Mouse (Mus musculus) forelimb bud, embryonic 11.5 days (tissue): ENCODE results near the gene Ndufaf8.

Source experiments
- DNase-seq: peaks from one replicate; pipeline ENCODE4 v3.0.0-alpha.2; 2012; ENCODE audit warnings: low read depth, low spot score

Ndufaf8 gene

DNA sequence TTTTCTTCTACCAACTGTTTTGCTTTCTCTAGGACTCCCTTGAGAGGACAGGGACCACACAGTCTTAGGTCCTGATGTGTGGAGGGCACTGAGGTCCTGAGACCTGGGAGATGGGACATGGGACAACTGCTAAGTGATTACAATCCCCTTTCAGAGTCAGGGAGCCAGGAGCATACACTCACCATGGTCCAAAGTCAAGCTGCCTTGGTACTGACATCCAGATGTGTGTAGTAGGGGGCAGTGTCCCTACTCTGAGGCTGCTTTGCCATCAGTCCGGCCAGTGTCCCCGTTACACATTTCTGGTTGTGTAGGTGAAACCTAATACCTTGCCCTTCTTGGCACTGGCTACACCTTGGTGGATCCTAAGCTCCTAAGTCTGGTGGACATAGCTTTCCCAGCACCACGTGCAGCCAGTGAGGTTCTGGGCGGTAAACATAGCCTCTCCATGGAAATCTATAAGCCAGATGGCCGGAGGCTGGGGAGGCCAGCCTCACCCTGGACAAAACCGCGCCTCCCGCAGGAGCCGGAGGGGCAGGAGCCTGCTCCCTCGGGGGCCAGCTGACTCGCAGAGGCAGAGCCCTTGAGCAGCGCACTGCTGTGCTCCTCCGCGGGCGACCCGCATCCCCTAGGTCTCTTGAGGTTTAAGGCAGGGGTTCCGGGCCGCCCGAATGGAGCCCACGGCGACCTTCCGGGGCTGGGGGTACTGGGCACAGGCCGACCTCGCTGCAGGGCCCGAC, 12.7 kb upstream of the Ndufaf8 start:
- no peak for DNase-seq

DNA sequence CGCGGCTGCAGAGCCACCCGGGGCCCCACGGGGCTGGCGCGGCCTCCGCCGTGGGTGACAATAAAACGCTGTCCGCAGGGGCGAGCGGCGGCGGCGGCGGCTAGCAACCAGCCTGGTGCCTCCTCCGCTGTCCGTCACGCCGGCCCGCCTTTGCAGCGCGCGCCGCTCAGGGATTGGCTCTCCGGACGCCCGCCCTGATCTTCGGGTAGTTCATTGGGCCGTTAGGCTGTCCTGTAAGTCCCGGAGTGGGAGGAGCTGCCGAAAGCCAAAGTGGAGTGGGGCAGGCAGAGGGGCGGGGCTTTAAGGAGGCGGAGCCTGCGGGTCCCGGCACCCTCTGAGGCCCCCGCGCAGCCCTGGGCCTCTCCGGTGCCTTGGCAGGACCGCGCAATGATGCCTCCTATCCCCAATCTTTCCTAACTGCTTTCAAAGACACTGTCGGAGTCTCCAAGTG, 12.0 kb upstream of the Ndufaf8 start, which contains the start of gene Cep131:
Gene Cep131, minus strand, starts transcription at position 126 of the 451 bp plus-strand sequence.
- peak; percentile 96 for DNase-seq

DNA sequence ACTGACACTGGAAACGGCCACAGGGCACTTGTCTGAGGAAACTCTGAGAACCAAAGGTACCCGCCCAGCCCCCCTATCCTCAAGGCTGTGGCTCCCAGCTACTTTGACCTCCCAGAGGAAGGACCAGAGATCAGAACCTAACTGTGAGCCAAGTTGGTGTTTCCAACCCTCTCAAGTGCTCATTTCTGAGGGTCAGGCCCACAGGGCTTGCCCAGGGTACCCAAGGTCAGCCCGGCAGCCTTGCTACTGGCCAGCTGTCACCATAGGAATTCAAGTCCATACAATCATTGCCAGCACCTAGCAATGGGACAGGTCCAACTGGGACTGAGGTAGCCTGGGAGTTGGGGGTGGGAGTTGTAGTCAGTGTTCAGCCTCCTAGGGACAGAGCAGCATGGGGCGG, 8.1 kb upstream of the Ndufaf8 start:
- no peak for DNase-seq

DNA sequence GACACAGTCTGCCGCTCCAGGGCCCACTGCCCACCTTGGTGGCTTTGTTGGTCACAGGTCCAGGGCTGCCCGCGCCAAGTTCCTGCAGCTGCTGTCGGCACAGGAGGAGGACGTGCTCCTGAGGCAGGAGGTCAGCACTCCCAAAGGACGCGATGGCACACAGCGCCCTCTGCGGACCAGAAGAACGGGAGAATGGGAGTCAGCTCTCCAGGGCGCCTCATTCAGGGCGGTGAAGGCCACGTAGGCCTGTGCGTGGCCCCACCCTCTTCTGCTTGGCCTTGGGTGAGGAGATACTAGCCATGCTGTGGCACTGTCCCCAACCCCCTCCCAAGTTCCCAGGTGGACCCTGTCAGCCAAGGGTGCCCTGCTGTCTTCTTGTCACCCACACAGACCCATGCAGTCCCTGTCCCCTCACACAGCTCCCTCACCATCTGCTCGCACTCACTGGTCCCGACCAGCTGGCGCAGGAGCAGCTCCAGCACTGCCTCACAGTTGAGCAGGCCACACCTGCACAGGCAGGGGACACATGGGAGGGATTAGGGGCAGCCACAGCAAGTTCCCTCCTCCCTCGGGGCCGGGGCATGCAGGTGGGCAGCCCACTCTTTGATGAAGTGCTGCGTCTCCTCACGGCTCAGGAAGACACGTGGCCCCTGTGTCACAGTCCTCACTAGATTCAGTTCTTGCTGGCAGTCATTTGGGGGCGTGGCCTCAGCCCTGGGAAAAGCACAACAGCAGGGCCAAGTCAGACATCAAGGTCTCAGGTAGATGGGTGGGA, 5.7 kb upstream of the Ndufaf8 start:
- no peak for DNase-seq

DNA sequence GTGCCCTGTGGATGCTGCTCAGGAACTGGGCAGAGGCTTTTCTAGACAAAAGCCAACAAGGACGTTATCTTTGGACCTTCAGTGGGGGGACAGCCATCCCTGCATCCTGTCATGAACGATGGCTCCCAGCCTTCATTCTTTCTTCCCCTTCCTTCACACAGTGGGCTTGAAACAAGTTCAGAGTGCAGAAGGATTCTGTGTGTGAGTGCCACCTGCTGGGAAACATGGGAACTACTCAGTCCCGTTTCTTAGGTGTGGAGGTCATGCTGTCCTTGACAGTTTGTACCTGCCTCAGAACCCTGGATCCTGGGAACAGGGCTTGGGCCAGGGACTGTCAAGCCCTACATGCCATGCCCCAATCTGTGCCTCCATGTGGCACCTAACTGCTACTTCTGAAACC, 2.3 kb downstream of the Ndufaf8 start:
- peak; percentile 80 for DNase-seq

DNA sequence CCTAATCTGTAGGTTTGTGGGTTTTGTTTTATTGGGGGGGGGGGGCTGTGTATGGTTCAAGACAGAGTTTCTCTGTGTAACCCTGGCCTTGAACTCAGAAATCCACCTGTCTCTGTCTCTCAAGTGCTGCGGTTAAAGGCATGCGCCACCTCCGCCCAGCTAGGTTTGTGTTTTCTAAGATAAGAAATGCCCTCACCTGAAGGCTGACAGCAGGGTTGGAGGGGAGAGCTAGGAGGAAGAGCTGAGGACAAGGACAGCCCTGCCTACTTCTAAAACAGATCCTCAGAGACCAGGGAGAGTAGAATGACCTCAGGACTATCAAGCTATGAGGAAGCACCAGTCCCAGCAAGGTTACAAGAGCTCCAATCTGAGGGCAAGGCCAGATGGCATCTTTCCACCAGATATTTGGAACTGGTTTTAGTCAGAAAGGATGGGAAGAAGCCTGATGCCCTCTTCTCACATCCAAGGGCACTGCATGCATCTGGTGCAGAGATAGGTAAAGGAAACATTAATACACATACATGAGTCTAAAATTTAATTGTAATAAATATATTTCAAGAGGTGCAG, 4.8 kb downstream of the Ndufaf8 start:
- DNase-seq: no peak

DNA sequence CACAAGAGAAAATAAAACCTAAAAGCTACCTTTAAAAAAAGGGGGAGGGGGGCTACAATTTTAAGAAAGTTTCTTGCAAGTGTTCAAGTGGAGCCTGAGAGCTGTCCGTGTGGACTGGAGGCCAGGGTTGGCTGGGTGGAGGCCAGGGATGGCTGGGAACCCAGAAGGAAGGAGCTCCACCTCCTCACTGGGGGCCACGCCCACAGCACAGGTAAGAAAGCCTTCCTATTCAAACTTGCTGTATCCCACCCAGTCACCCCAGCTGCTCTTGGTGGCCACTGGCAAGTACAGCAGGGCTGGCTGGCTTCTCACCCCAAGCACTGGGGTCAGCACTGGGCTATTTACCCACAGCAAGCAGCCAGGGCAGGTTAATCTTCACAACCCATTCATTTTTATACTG, 8.3 kb downstream of the Ndufaf8 start:
- no peak for DNase-seq

DNA sequence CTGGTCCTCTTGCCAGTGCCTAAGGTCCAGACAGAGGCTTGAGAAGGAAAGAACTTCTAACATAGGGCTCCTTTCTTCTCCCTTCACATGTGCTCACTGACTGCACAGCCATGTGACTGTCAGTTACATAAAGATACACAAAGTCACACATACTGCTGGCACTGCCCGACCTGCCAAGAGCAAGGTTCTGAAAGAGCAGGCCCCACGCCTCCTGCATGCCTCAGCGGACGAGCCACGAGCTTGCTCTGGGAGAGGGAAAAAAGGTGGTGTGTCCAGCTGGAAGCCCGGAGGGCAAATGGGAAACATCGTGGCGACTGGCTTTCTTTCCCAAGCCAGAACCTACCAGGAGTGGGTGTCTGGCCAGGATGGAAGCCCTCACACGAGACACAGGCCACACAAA, 9.1 kb downstream of the Ndufaf8 start:
- no peak for DNase-seq

DNA sequence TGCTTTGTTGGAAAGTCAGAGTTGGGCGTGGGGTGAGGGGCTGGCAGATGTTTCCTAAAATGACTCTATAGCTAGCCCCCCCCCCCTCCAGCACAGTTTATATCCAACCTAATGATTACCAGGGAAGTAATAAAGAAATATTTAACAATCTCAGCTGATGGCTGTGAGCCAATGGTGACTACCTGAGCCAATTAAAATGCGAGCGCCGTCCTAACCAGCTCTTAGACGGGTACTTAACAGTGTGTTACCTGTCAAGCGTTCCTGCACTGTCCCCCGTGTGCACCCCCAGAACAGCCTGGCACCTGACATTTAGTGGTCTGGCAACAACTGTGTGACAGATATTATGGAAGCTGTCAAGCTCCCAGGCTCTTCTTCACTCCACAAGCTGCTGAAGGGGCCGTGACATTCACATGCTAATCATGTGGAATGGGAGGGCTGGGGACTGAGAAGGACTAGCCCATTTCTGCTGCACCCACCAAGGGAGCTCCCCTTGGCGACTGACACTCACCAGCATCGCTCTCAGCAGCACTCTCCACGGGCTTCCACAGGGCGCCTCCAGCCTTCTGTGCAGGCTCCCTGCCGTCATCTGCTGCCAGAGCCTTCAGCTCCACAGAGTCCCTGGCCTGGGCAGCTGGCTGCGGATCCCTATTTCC, 11.0 kb downstream of the Ndufaf8 start:
- DNase-seq: no peak

DNA sequence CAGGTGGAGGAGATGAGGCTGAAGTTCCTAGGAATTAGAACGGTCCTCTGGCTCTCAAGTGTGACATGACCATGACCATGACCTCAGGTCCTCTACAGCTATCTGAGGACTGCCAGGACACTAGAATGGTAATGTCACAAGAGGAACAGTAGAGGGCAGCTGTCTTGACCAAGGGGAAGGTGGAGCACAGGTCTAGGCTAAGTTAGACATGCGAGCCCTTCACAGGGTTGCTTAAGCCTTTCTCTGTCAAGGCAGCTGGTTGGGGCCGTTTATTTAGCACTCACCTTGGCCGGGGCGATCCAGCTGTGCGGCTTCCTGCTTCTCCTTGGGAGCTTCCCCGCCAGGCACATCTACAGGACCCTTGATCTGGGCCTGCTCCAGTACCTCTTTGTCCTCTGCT, 11.8 kb downstream of the Ndufaf8 start:
- DNase-seq: no peak

DNA sequence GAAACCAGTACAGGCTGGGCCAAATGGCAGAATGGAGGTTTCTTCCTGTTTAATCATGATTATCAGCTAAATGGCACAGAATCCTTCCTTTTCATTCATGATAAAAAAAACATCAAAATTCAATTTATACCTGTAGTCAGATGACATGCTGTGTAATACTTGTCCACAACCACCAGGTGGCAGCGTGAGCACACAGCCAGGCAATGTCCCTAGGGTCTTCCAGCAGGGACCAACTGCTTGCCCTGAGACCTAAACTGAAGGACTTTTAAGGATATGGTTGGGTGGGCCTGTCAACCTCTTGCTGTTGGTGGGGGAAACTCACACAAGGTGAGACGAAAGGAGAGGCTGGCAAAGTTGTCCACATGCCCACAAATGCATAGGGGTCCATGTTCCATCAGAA, 12.3 kb downstream of the Ndufaf8 start:
- peak; percentile 77 for DNase-seq

DNA sequence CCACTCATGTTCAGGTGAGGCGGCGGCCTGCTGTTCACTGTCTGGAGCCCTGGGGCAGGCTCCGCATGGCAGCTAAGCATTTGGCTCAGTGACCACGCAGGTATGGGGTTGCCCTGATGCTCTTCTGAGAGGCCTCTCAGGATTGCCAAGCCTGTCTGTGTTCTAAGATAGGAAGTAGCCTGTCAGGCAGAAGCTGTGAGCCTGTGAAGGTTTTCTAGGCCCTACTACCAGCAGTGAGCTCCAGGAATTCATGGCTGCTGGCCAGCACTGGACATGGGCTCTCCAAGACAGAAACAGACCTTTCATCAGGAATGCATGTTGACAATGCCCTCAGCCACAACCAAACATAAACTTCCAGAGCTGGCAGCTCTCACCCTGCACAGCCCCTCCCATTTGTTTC, 13.4 kb downstream of the Ndufaf8 start:
- DNase-seq: no peak

DNA sequence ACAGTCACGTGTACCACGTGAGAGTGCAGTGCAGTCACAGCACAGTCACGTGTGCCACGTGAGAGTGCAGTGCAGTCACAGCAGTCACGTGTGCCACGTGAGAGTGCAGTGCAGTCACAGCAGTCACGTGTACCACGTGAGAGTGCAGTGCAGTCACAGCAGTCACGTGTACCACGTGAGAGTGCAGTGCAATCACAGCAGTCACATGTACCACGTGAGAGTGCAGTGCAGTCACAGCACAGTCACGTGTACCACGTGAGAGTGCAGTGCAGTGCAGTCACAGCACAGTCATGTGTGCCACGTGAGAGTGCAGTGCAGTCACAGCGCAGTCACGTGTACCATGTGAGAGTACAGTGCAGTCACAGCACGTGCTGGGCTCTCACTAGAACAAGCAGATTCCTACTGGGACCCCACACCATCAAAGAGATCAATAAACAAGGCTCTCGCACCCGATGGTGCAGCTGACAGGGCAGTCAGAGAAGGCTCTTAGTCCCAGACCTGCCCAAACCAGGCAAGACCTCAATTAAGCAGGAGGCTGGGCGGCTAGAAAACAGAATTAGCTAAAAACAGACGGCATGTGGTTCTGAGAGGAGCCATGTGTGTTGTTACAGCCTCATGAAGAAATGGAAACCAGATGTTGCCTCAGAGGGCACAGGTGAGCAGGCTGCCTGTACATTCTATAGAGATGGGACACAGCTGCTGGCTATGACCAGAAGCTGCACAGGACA, 15.9 kb downstream of the Ndufaf8 start:
- DNase-seq: peak; percentile 91

DNA sequence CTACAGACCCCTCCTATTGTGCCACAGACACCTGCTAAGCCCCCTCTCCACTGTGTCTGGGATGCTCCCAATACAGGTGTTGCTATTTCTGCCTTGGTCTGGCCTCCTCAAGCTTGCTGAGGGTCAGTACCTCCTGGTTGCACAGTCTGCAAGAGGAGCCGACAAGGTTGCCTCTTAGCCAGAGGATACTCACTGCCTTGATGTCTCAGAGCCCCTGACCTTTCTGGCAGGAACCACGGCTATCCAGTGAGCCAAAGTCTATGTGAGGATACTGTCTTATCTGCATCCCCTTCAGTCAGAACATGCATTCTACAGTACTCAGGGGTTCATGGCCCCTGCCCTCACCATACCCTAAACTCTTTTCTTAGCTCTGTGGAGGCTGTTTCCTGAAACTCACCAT, 18.9 kb downstream of the Ndufaf8 start:
- DNase-seq: no peak

DNA sequence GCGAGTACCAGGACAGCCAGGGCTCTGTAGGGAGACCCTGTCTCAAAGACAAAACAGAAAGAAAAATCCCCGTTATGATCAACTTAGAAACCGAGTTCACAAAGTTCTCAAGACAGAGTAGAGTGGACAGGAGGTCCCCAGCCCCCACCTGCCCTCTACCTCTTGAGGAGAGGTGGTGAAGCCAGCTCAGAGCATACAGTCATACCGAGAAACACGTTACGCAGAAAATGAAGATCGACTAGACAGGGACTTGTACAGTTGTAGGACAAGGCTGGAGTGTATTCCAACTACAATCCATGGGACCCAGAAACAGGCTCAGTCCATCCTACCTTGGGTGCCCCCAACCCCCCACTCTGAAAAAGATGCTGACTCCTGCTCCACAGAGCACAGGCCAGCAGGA, 20.4 kb downstream of the Ndufaf8 start:
- DNase-seq: no peak

DNA sequence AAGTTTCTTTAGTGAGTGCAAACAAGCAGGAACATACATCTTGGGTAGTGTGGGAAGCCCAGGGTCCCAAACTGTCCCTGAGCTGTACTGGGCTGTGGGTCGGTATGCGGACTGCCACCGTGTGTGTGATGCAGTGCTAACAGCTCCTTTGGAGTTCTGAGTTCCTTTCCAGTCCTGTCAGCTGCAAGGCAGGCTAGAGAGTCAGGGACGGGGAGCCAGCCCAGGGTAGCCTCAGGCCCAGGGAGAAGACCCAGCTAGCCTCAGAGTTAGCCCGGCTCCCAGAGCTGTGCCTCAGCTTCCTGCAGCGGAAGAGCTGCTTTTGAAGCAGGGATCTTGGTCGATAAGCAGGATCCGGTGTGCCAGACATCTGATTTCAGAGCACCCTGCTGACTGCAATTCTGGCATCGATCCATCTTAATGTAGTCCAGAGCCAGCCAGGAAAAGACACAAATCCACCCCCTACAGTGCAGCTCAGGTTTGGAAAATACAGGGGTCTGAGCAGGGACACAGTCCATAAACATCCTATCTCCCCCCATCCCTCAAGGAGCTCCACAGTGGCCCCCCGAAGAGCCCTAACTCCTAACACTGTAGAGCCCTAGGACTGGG, 21.3 kb downstream of the Ndufaf8 start:
- no peak for DNase-seq

DNA sequence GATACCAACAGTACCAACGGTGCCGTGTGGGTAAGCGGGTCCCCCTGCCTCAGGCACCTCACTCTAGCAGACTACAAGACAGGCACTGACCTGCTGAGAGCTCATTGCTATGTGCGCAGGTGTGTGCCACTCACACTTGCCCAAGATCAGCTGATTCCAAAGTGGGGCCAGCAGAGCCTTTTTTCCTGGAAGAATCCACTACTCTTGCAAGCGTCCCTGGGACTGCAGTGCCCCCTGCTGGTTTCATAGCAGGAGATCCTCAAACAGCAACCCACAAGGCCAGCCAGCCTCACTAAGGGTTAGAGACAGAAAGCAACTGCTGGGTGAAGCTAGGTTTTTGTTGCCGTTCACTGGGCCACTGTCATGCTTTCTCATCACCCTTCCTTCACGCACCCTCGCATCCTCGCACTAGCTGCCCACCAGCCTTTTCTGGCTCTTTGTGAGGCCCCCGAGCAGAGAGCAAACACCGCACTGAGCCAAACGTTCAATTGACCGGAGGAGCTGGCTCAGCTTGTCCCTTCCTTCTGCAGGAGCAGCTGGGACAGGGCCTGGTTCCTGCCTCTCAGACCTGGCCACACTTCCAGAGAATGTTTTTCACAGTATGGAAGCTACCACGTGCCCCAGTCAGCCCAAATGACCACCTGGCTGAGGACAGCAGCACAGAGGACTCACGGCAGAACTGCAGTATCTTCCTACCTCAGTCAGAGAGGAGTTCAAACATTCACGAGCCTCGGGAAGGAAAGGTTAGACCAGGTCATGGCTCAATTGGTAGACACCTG, 22.1 kb downstream of the Ndufaf8 start:
- peak; percentile 69 for DNase-seq

DNA sequence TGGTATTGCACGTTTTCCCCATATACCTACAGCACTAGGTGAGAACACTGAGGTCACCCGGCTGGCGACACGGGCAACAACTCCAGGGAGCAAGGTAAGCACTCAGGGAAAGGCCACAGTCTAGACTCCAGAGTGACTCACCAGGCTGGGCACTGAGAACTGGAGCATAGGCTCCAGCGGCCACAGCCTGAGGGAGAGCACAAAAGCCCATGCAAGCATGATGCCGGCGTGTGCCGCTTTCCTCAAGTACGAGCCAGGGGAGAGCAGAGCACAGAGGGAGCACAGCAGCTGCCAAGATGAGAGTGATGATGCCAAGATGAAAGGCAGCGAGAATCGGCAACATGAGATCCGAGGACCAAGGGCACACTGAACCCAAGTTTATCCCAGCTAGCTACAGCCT, 23.4 kb downstream of the Ndufaf8 start:
- no peak for DNase-seq

DNA sequence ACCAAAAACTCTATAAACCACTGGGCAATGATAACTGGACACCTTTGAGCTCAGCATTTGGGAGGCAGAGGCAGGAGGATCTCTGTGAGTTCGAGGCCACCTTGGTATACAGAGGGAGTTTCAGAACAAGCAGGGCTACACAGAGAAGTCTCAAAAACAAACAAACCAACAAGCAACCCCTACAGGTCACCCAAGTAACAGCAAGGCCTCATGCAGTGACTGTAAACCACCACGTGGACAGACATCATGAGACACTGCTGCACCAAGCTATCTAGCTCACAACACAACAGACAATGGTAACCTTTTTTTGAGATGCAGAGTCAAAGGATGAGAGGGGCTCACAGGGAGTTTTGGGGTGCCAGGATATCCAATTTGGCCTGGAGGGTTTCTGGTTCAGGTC, 28.1 kb downstream of the Ndufaf8 start:
- no peak for DNase-seq

DNA sequence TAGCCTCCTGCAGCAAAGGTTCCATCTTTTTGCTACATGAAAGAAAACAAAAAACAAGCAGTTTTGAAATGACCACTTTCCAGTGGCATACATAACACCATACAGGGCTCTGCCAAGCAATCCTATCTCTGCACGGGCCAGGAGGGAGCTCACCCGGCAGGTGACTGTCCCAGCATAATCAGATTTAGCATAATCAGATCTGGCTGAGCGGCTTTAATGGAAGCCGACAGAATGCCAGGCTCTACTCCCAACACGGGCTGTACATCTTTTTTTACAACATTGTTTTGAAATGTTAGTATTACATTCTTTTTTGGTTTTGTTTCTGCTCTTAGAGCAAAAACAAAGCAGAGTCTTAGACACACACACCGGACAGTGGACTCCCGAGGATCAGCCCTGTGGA, 30.6 kb downstream of the Ndufaf8 start:
- no peak for DNase-seq
